Mouse (Mus musculus): Measurements from ENCODE around the gene Abhd13. TPM values are rescaled to one million over a fixed set of nuclear protein-coding genes. Genes with fewer than 3 reads are reported as not detected.

The Abhd13 gene
- polyA plus RNA-seq, 1 experiment, result 0.02 TPM

DNA sequence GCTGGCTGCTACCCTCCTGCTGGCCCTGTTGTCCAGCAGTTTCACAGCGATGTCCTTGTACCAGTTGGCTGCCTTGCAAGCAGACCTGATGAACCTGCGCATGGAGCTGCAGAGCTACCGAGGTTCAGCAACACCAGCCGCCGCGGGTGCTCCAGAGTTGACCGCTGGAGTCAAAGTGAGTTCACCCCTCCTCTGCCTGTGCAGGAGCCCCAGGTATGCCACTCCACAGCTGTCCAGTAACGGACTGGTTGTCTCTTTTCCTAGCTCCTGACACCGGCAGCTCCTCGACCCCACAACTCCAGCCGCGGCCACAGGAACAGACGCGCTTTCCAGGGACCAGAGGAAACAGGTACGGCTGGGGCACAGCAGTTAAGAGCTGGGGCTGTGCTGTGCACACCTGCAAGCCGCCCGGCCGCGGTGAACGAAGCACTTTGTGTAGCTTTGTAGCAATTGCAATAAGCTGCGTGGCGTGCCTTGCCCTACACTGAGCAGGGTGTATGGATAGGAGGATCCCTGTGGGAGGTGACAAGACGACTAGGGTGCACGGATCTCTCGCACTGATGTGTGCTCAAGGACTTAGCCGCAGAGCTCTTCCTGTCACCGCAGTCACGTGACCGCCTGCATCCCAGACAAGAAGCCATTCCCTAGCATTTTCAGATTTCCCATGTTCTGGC is 29.6 kb downstream of the Abhd13 start:
- Histone ChIP-seq H3K36me3 (ENCODE audit: control insufficient read depth) (no peaks in the 10 kb centered on the region), H3K27me3 (ENCODE audit: control insufficient read depth) (peaks cover 13% of the 10 kb centered on the region), H3K9me3 (ENCODE audit: control insufficient read depth, low read length) (no peaks in the 10 kb centered on the region), H3K4me1 (ENCODE audit: control insufficient read depth) (no peaks in the 10 kb centered on the region), H3K4me3 (replicated peaks) (no peak overlapping the region)
- TF ChIP-seq GATA1 (IDR thresholded peaks at IDR 0.05; ENCODE audit: low read length) (no peak), TAL1 (IDR thresholded peaks at IDR 0.05; ENCODE audit: low read length) (no peak)

DNA sequence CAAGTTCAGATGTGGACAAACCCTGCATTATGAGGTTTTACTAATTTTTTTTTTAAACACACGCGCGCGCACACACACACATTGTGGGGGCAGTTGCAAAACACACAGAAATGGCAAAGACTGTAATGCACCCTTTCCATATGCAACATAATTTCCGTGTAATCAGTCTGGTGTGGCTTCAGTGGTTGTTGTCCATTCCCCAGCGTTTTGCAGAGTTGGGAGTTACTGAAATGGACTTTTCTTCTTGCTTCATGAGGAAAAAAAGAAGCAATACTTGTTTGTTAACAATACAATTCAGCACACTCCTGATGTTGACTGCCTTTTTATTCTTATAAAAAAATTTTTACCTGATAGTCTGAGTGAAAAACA is 30.1 kb downstream of the Abhd13 start:
- Histone ChIP-seq H3K4me3 (replicated peaks) (no peak overlapping the region), H3K9me3 (ENCODE audit: control insufficient read depth, low read length) (no peaks in the 10 kb centered on the region), H3K36me3 (ENCODE audit: control insufficient read depth) (no peaks in the 10 kb centered on the region), H3K27me3 (ENCODE audit: control insufficient read depth) (peaks cover 13% of the 10 kb centered on the region), H3K4me1 (ENCODE audit: control insufficient read depth) (no peaks in the 10 kb centered on the region)
- no peak for TF ChIP-seq GATA1 (IDR thresholded peaks at IDR 0.05; ENCODE audit: low read length)

GRCm38 (mm10) chr8:10016252-10016651 is 38.7 kb downstream of the Abhd13 start:
- no peaks in the 10 kb centered on the region for H3K4me1 ChIP-seq (ENCODE audit: control insufficient read depth)
- no peaks in the 10 kb centered on the region for H3K27me3 ChIP-seq (ENCODE audit: control insufficient read depth)
- H3K4me3 ChIP-seq (replicated peaks), result no peak overlapping the region
- no peak for TF ChIP-seq GATA1 (IDR thresholded peaks at IDR 0.05; ENCODE audit: low read length)
- TF ChIP-seq TAL1 (IDR thresholded peaks at IDR 0.05; ENCODE audit: low read length), result no peak
- no peaks in the 10 kb centered on the region for H3K36me3 ChIP-seq (ENCODE audit: control insufficient read depth)
- H3K9me3 ChIP-seq (ENCODE audit: control insufficient read depth, low read length), result no peaks in the 10 kb centered on the region

- Histone ChIP-seq H3K36me3 (ENCODE audit: control insufficient read depth) (no peaks in the 10 kb centered on the region), H3K4me3 (replicated peaks) (no peak overlapping the region), H3K27me3 (ENCODE audit: control insufficient read depth) (no peaks in the 10 kb centered on the region), H3K4me1 (ENCODE audit: control insufficient read depth) (no peaks in the 10 kb centered on the region), H3K9me3 (ENCODE audit: control insufficient read depth, low read length) (no peaks in the 10 kb centered on the region)
- TF ChIP-seq GATA1 (IDR thresholded peaks at IDR 0.05; ENCODE audit: low read length) (no peak), TAL1 (IDR thresholded peaks at IDR 0.05; ENCODE audit: low read length) (no peak)
Measured at GRCm38 (mm10) chr8:10017231-10017630, 39.7 kb downstream of the Abhd13 start.

GRCm38 (mm10) chr8:10030320-10031060 is 53.0 kb downstream of the Abhd13 start:
- Histone ChIP-seq H3K36me3 (ENCODE audit: control insufficient read depth) (no peaks in the 10 kb centered on the region), H3K9me3 (ENCODE audit: control insufficient read depth, low read length) (no peaks in the 10 kb centered on the region), H3K4me1 (ENCODE audit: control insufficient read depth) (no peaks in the 10 kb centered on the region), H3K4me3 (replicated peaks) (no peak overlapping the region), H3K27me3 (ENCODE audit: control insufficient read depth) (no peaks in the 10 kb centered on the region)
- no peak for TF ChIP-seq TAL1 (IDR thresholded peaks at IDR 0.05; ENCODE audit: low read length)

- no peak for TF ChIP-seq TAL1 (IDR thresholded peaks at IDR 0.05; ENCODE audit: low read length)
- TF ChIP-seq GATA1 (IDR thresholded peaks at IDR 0.05; ENCODE audit: low read length), result no peak
- Histone ChIP-seq H3K4me1 (ENCODE audit: control insufficient read depth) (no peaks in the 10 kb centered on the region), H3K4me3 (replicated peaks) (no peak overlapping the region), H3K36me3 (ENCODE audit: control insufficient read depth) (no peaks in the 10 kb centered on the region), H3K9me3 (ENCODE audit: control insufficient read depth, low read length) (no peaks in the 10 kb centered on the region), H3K27me3 (ENCODE audit: control insufficient read depth) (no peaks in the 10 kb centered on the region)
Measured at GRCm38 (mm10) chr8:10031177-10031576, 53.7 kb downstream of the Abhd13 start.

DNA sequence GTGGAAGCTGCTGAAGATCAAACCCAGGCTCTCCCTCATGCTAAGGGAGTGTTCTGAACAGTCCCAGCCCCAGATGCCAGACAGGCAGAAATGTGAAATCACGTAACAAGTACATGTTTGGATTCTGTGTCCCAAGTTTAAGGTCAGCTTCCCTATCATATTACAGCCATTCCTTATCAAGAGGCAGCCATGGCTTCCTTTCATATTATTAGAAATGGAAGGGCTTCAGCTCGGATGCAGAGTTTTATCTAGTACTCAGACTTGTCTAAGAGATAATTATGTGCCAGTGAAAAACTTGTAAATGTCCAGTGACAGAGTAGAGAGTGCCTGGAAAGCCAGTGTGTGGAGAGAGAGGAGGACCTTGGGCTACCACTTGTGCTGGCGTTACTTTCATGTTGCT is 63.4 kb downstream of the Abhd13 start:
- H3K36me3 ChIP-seq (ENCODE audit: control insufficient read depth), result no peaks in the 10 kb centered on the region
- no peak overlapping the region for H3K4me3 ChIP-seq (replicated peaks)
- no peaks in the 10 kb centered on the region for H3K4me1 ChIP-seq (ENCODE audit: control insufficient read depth)
- H3K9me3 ChIP-seq (ENCODE audit: control insufficient read depth, low read length), result no peaks in the 10 kb centered on the region
- H3K27me3 ChIP-seq (ENCODE audit: control insufficient read depth), result no peaks in the 10 kb centered on the region
- no peak for TF ChIP-seq TAL1 (IDR thresholded peaks at IDR 0.05; ENCODE audit: low read length)
- TF ChIP-seq GATA1 (IDR thresholded peaks at IDR 0.05; ENCODE audit: low read length), result no peak

Other genes with a start within 250 kb of the Abhd13 start
- gene Fam155a, start 206.5 kb upstream of the Abhd13 start, polyA plus RNA-seq (2012), result not detected in 2 replicates
- gene Gm10217, start 113.5 kb upstream of the Abhd13 start, polyA plus RNA-seq (2012), result not detected in 2 replicates
- 0.01 TPM in 1 of 2 replicates, not detected in the other for gene Lig4, start within 50 bp of the Abhd13 start, polyA plus RNA-seq (2012)
- gene Tnfsf13b, start 28.8 kb downstream of the Abhd13 start, polyA plus RNA-seq (2012), result not detected in 2 replicates
- gene Myo16, start 176.2 kb downstream of the Abhd13 start, polyA plus RNA-seq (2012), result not detected in 2 replicates

All from erythroblast, embryonic 14.5 days (primary cell).